Comparison of ENCODE assay signal across 8 mouse cellular contexts in the genomic region with DNA sequence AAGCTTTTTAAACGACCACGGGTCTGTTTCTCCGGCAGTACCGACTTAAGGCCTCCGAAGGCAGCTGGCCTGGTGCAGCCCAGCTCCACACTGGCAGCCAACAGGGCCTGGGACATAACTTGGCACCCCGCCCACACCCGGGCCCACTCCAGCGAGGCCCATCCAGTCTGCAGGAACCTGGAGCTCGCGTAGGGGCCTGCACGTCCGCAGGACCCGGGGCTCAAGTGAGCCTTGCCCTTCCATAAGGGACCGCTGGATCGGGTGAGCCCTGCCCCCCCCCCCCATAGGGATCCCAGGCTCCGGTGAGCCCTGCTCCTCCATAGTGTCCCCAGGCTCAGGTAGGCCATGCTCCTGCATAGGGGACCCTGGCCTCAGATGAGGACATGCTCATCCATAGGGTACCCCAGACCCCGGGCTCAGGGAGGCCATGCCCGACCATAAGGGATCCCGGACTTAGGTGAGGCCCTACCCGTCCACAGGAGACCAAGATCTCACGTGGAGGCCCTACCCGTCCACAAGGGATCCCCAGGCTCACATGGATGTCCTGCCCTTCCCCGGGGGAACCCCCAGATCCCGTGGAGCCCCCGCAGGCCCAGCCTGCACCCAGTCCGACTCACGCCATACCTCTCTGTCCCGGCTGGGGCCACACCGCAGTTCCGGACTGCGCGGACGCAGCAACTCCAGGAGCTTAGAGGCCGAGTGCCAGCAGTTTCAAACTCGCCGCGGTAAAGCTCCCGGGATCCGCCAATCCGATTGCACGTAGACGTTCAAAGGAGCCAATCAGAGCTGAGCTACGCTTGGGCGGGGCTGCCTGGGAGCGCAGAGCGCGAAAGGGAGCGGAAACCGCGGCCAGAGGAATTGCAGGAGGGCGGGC. TPM values are rescaled to one million over a fixed set of nuclear protein-coding genes. Genes with fewer than 3 reads are reported as not detected.
A peak's percentile ranks its signal among the peaks of the same experiment; 100 is the strongest.
DNase-seq lines count a peak whose midpoint lies in the region; ATAC-seq and TF ChIP-seq lines count a peak whose summit lies in the region.

A gene (minus strand): TSS at position 727 of the 874 bp plus-strand sequence.

- H3K9me3 ChIP-seq in kidney, embryonic 14.5 days (ENCODE audit: control insufficient read depth, low read length) = no peaks in the 10 kb centered on the region; the same call in 1 of the 2 replicates
- no peaks in the 10 kb centered on the region for H3K9me3 ChIP-seq in limb, embryonic 15.5 days

- peak; percentile 98 for DNase-seq in 416B (ENCODE audit: low read depth)
- peak; percentile 97 for DNase-seq in heart, adult 9 months (ENCODE audit: low spot score in 2 of 2)
- peak; percentile 87 to 93 for DNase-seq in monocyte, adult 2 months (ENCODE audit: low read depth in 1 of 2, low spot score in 2 of 2)
- DNase-seq in spleen, postnatal 36 days (ENCODE audit: low spot score in 2 of 2) = peak; percentile 89 to 92

- no peaks in the 10 kb centered on the region; the same call in 1 of the 2 replicates for H3K4me1 ChIP-seq in bone marrow, adult 2 months (ENCODE audit: control insufficient read depth, insufficient read depth, low read length)
- peaks cover 14% of the 10 kb centered on the region for H3K4me1 ChIP-seq in embryonic fibroblast, embryonic 13.5 days (ENCODE audit: control insufficient read depth, insufficient read depth, low read length)
- peaks cover 31% of the 10 kb centered on the region for H3K4me1 ChIP-seq in kidney, embryonic 14.5 days (ENCODE audit: control insufficient read depth, insufficient read depth, low read length)
- peaks cover 44% of the 10 kb centered on the region for H3K4me1 ChIP-seq in limb, embryonic 15.5 days

- H3K9ac ChIP-seq in kidney, embryonic 14.5 days (ENCODE audit: low read depth, low read length) = peak within 1 kb of the TSS; percentile 95
- H3K9ac ChIP-seq in limb, embryonic 15.5 days = peak within 1 kb of the TSS; percentile 56

- no peak for TF ChIP-seq CTCF in bone marrow, adult 2 months (IDR thresholded peaks at IDR 0.05; ENCODE audit: control insufficient read depth, insufficient read depth, low read length)
- TF ChIP-seq CTCF in embryonic fibroblast, embryonic 13.5 days (IDR thresholded peaks at IDR 0.05; ENCODE audit: borderline replicate concordance, insufficient read depth, low read length) = no peak

- peaks cover 31% of the 10 kb centered on the region for H3K36me3 ChIP-seq in kidney, embryonic 14.5 days (ENCODE audit: control insufficient read depth, insufficient read depth, low read length)
- H3K36me3 ChIP-seq in limb, embryonic 15.5 days = peaks cover 23% of the 10 kb centered on the region; the same call in 1 of the 2 replicates

- peak within 1 kb of the TSS; percentile 82 for H3K4me2 ChIP-seq in kidney, embryonic 14.5 days (replicated peaks; ENCODE audit: low read depth, low read length)
- peak within 1 kb of the TSS; percentile 85 for H3K4me2 ChIP-seq in limb, embryonic 15.5 days

- no peaks in the 10 kb centered on the region for H3K27me3 ChIP-seq in kidney, embryonic 14.5 days (ENCODE audit: control insufficient read depth, insufficient read depth, low read length)
- no peaks in the 10 kb centered on the region for H3K27me3 ChIP-seq in limb, embryonic 15.5 days

- WGBS in bone marrow, adult 2 months = under 1% methylated on average over 51 of the region's 51 CpGs
- WGBS in kidney, embryonic 14.5 days = under 1% methylated on average over 50 of the region's 51 CpGs
- WGBS in limb, embryonic 15.5 days = under 1% methylated on average over 48 of the region's 51 CpGs

- ATAC-seq in kidney, embryonic 14.5 days (ENCODE audit: low FRiP score, low TSS enrichment) = peak; percentile 97
- ATAC-seq in limb, embryonic 15.5 days (ENCODE audit: insufficient number of reproducible peaks, low FRiP score, low TSS enrichment, low read depth) = peak; percentile 92

- peak within 1 kb of the TSS; percentile 73 for H3K27ac ChIP-seq in bone marrow, adult 2 months (ENCODE audit: control insufficient read depth, insufficient read depth, low read depth, low read length, poor library complexity)
- H3K27ac ChIP-seq in embryonic fibroblast, embryonic 13.5 days (ENCODE audit: insufficient read depth, low read length) = peak within 1 kb of the TSS; percentile 75
- peak within 1 kb of the TSS; percentile 87 for H3K27ac ChIP-seq in kidney, embryonic 14.5 days (ENCODE audit: low read depth, low read length)
- peak within 1 kb of the TSS; percentile 93 for H3K27ac ChIP-seq in limb, embryonic 15.5 days

- peak within 1 kb of the TSS; percentile 86 for H3K4me3 ChIP-seq in bone marrow, adult 2 months (replicated peaks; ENCODE audit: control insufficient read depth, low read depth, low read length)
- peak within 1 kb of the TSS; percentile 83 for H3K4me3 ChIP-seq in embryonic fibroblast, embryonic 13.5 days (ENCODE audit: insufficient read depth, low read length)
- H3K4me3 ChIP-seq in kidney, embryonic 14.5 days (ENCODE audit: low read length) = peak within 1 kb of the TSS; percentile 98
- H3K4me3 ChIP-seq in limb, embryonic 15.5 days = peak within 1 kb of the TSS; percentile 59

- TF ChIP-seq POLR2A in bone marrow, adult 2 months (IDR thresholded peaks at IDR 0.05; ENCODE audit: borderline replicate concordance, control insufficient read depth, low read depth, low read length) = peak; percentile 93
- peak; percentile 86 for TF ChIP-seq POLR2A in embryonic fibroblast, embryonic 13.5 days (IDR thresholded peaks at IDR 0.05; ENCODE audit: low read depth, low read length)

RNA-seq across cellular contexts. Expression of the gene that starts here (rescaled TPM):
- polyA plus RNA-seq in bone marrow, adult 2 months (2011; ENCODE audit: insufficient read depth, insufficient read length, low replicate concordance, missing spikeins) = 147 and 174 TPM in 2 replicates
- polyA plus RNA-seq in embryonic fibroblast, embryonic 13.5 days (2011; ENCODE audit: insufficient read length, low read depth, missing spikeins) = 160 and 200 TPM in 2 replicates
- 547 and 584 TPM in 2 replicates for polyA plus RNA-seq in kidney, embryonic 14.5 days (2014; fragmentation: Nextera tagmentation; extraction: Ambion mirVana)
- 348 and 358 TPM in 2 replicates for polyA plus RNA-seq in limb, embryonic 15.5 days (2015; fragmentation: Nextera tagmentation; extraction: Ambion mirVana)

Comparison
In these comparisons a context has a peak if more than half of its experiments do, and no peak if none do; other contexts are left out.
1. Peak in every context shown above with its lines: DNase-seq, ATAC-seq, H3K4me3 ChIP-seq and H3K27ac ChIP-seq.